Mouse (Mus musculus) lung, embryonic 14.5 days (tissue): ENCODE measurements around the gene Gda. TPM values are rescaled to one million over a fixed set of nuclear protein-coding genes. Genes with fewer than 3 reads are reported as not detected.

Experiments
- ATAC-seq: fragments of 200-750 bp; cut with Nextera tagmentation; 2 replicates; pipeline ENCODE4 v1.8.0; 2017; ENCODE audit warnings: mild to moderate bottlenecking, moderate TSS enrichment, moderate library complexity; ENCODE audit not compliant: insufficient read depth
- DNase-seq: peaks from one replicate; pipeline ENCODE4 v3.0.0-alpha.2; 2015
- H3K27ac ChIP-seq: fragments of 300-500 bp; sonication (generic); 2 replicates; pipeline ENCODE4 v1.5.1; 2014; ENCODE audit warnings: low read depth, mild to moderate bottlenecking, moderate library complexity
- H3K27me3 ChIP-seq: fragments of 300-500 bp; sonication (generic); 2 replicates; pipeline ENCODE4 v1.6.1; 2014; ENCODE audit warnings: low read length, control low read depth; ENCODE audit not compliant: insufficient read depth
- H3K36me3 ChIP-seq: fragments of 300-500 bp; sonication (generic); 2 replicates; pipeline ENCODE4 v1.6.1; 2014; ENCODE audit warnings: control low read depth; ENCODE audit not compliant: insufficient read depth
- H3K4me1 ChIP-seq: fragments of 300-500 bp; sonication (generic); 2 replicates; pipeline ENCODE4 v1.6.1; 2014; ENCODE audit warnings: antibody characterized with exemption, control low read depth; ENCODE audit not compliant: insufficient read depth
- H3K4me2 ChIP-seq: fragments of 300-500 bp; sonication (generic); 2 replicates; pipeline ENCODE4 v1.6.1; 2014; ENCODE audit warnings: mild to moderate bottlenecking
- H3K4me3 ChIP-seq: fragments of 300-500 bp; sonication (generic); 2 replicates; pipeline ENCODE4 v1.5.1; 2014; ENCODE audit warnings: low read depth, low read length
- H3K9ac ChIP-seq: fragments of 300-500 bp; sonication (generic); 2 replicates; pipeline ENCODE4 v1.6.1; 2014
- H3K9me3 ChIP-seq: fragments of 300-500 bp; sonication (generic); 2 replicates; pipeline ENCODE4 v1.6.1; 2016; ENCODE audit warnings: low read depth, low read length, control low read depth
- CTCF ChIP-seq: IDR thresholded peaks from 2 replicates; pipeline ENCODE4 v1.5.1; 2016; ENCODE audit warnings: antibody characterized with exemption, low read depth
- WGBS: fragments of 180-500 bp; shearing (Covaris S2); extraction: QIAGEN DNeasy Blood & Tissue Kit; methylation state at CpG from one replicate; pipeline ENCODE4 v1.1.7; 2014; 5-methylcytosine and 5-hydroxymethylcytosine counted together
- polyA plus RNA-seq: library from polyadenylated mRNA; unstranded; fragments of >200 nt; fragmentation: Nextera tagmentation; extraction: Ambion mirVana; gene quantifications from 2 replicates; pipeline ENCODE4 v1.2.1, GENCODE M21; 2014

Gene Gda
- 0.22 and 0.26 TPM in 2 replicates for polyA plus RNA-seq

DNA sequence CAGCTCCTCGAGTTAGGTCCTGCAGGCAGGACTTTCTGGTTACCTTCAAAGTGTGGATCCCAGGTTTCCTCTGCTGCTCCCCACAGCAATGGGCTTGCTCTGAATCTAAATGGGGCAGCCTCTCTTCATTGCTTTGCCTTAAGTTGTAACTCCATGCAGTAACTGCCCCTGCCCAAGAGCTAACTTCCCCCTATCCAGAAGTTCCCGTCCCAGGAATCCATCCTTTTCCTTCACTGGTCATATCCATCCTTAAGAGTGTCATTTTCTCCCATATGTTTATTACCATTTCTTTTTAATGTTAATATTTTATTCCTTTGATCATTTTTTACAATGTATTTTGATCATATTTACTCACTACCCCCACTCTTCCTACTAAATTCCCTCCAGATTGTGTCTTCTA, at the start of gene Gda:
Gene Gda, minus strand, starts transcription at position 101 of the 400 bp plus-strand sequence.
- Histone ChIP-seq H3K4me2 (peak within 1 kb of the TSS; percentile 72), H3K4me3 (peak within 1 kb of the TSS; percentile 41), H3K36me3 (no peaks in the 10 kb centered on the region), H3K27ac (no peak within 1 kb of the TSS), H3K27me3 (peaks cover 26% of the 10 kb centered on the region), H3K4me1 (no peaks in the 10 kb centered on the region), H3K9ac (peak within 1 kb of the TSS; percentile 40), H3K9me3 (no peaks in the 10 kb centered on the region)
- ATAC-seq (no peak), DNase-seq (no peak)
- TF ChIP-seq CTCF, result no peak
- WGBS, result 41% methylated on average over 2 of the region's 2 CpGs

DNA sequence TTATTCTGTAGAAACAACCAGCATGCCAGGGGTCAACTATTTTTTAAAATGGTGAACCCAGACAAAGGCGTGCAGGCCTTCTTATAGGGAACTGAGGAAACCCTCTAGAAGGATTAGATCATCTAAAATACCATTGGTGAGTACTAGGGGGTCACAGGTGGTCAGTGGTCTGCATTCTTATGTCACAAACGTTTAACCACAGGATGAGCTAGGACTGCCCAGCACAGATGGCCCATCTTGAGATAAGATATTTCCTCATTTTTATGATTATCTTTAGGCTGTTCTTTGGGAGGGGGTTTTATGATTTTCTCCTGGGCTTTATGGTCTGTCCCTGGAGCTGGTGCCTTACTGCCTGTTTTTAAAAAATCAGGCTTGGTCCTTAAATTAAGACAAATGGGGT, 47.0 kb upstream of the Gda start:
- no peak for TF ChIP-seq CTCF
- Histone ChIP-seq H3K4me2 (no peak overlapping the region), H3K9me3 (no peaks in the 10 kb centered on the region), H3K36me3 (no peaks in the 10 kb centered on the region), H3K27me3 (no peaks in the 10 kb centered on the region), H3K4me3 (no peak overlapping the region), H3K9ac (no peak overlapping the region), H3K27ac (no peak overlapping the region), H3K4me1 (no peaks in the 10 kb centered on the region)
- WGBS, result 73% methylated on average over 2 of the region's 2 CpGs
- ATAC-seq, result no peak
- DNase-seq, result no peak

DNA sequence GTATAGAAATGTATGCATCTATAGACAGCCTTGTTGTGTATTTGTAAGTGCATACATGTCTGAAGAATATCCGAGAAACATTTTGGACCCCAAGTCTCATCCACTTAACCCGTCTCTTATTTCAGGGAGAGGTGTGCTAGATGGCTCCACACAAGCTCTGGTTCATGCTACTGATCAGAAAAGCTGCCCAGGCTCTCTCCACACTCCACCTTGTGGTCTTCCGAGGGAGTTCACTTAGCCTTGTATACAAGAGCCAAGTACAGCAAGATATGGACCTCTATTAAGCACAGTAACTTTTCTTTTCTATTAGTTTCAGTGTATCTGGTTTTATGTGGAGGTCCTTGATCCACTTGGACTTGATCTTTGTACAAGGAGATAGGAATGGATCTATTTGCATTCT, 36.9 kb upstream of the Gda start:
- H3K9me3 ChIP-seq, result no peaks in the 10 kb centered on the region
- no peak for ATAC-seq
- no peaks in the 10 kb centered on the region for H3K27me3 ChIP-seq
- 43% methylated on average over 3 of the region's 3 CpGs for WGBS
- no peak overlapping the region for H3K9ac ChIP-seq
- peak; percentile 76 for DNase-seq
- no peak overlapping the region for H3K4me2 ChIP-seq
- peak; percentile 71 for TF ChIP-seq CTCF
- H3K27ac ChIP-seq, result no peak overlapping the region
- no peak overlapping the region for H3K4me3 ChIP-seq
- H3K36me3 ChIP-seq, result no peaks in the 10 kb centered on the region
- H3K4me1 ChIP-seq, result no peaks in the 10 kb centered on the region

DNA sequence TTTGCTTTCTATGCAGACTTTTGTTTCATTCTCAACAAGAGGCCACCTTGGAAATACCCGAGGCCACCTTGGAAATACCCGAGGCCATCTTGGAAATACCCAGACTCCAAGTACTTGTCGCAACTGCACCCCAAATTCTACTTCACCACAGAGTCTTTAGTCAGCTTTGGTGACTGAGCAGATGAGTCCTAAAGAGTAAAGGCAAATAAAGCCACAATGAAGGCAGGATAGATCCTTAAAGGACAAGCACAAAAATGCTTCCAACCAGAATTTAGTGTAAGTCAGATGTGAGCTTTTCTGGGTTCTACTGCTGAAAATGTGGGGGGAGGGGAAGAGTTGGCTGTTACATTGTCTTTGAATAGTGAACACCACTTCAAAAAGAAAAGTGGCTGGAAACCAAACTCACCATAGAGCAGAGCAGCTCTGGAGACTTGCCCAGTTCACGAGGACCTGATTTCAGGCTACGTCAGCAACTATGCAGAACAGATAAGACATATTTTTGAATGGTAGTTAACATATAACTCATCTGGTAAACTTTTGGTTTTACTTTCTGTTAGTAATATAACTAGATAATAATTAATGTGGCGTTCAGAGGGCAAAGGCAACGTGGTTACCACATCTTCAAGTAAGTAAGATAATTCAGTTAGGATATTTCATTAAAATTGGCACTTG, 34.5 kb upstream of the Gda start:
- no peak for ATAC-seq
- Histone ChIP-seq H3K27me3 (no peaks in the 10 kb centered on the region), H3K4me1 (no peaks in the 10 kb centered on the region), H3K9ac (no peak overlapping the region), H3K4me3 (no peak overlapping the region), H3K27ac (no peak overlapping the region), H3K36me3 (no peaks in the 10 kb centered on the region), H3K9me3 (no peaks in the 10 kb centered on the region), H3K4me2 (no peak overlapping the region)
- TF ChIP-seq CTCF, result no peak
- peak; percentile 47 for DNase-seq
- 71% methylated on average over 7 of the region's 7 CpGs for WGBS

DNA sequence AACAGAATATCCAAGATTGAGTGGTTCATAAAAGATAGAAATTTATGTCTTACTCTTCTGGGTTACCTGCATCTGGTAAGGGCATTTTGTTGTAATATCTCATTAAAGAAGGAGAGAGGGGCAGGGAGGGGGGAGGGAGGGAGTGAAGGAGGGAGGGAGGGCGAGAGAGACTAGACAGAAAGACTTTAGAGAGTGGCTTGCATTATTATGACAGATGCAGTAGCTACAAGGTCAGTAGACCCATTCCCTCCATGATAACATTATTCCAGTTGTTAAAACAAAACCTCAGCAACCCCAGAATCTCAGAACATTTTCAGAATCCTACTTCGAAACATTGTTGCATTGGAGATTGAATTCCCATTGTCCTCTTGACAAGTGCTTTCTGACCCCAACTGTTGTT, 33.9 kb upstream of the Gda start:
- WGBS, result 82% methylated on average over 2 of the region's 2 CpGs

DNA sequence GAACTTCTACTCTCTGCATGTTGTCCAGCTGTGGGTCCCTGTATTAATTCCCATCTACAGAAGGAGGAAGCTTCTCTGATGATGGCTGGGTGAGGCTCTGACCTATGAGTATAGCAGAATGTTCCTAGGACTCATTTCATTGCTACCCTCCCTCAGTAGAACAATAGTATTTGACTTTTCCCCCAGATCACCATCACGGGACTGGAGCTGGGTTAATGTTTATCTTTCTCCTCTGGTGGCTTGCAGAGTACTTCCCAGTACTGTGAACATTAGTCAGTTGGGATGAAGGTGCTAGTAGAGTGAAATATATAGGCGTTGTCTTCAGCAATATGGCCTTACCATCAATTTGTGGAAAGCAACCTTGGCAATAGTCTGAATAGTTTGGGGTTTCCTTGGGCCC, 31.5 kb upstream of the Gda start:
- H3K27ac ChIP-seq, result no peak overlapping the region
- no peak overlapping the region for H3K4me3 ChIP-seq
- H3K9ac ChIP-seq, result no peak overlapping the region
- ATAC-seq, result no peak
- 65% methylated on average over 2 of the region's 2 CpGs for WGBS
- H3K36me3 ChIP-seq, result no peaks in the 10 kb centered on the region
- H3K9me3 ChIP-seq, result no peaks in the 10 kb centered on the region
- H3K4me2 ChIP-seq, result no peak overlapping the region
- H3K4me1 ChIP-seq, result no peaks in the 10 kb centered on the region
- H3K27me3 ChIP-seq, result no peaks in the 10 kb centered on the region
- no peak for DNase-seq
- no peak for TF ChIP-seq CTCF

More for the DNA sequence above, 33.9 kb upstream of the Gda start:
- no peak for TF ChIP-seq CTCF
- Histone ChIP-seq H3K36me3 (no peaks in the 10 kb centered on the region), H3K27me3 (no peaks in the 10 kb centered on the region), H3K4me3 (no peak overlapping the region), H3K4me2 (no peak overlapping the region), H3K9ac (no peak overlapping the region), H3K9me3 (no peaks in the 10 kb centered on the region), H3K4me1 (no peaks in the 10 kb centered on the region), H3K27ac (no peak overlapping the region)
- no peak for ATAC-seq
- DNase-seq, result no peak

DNA sequence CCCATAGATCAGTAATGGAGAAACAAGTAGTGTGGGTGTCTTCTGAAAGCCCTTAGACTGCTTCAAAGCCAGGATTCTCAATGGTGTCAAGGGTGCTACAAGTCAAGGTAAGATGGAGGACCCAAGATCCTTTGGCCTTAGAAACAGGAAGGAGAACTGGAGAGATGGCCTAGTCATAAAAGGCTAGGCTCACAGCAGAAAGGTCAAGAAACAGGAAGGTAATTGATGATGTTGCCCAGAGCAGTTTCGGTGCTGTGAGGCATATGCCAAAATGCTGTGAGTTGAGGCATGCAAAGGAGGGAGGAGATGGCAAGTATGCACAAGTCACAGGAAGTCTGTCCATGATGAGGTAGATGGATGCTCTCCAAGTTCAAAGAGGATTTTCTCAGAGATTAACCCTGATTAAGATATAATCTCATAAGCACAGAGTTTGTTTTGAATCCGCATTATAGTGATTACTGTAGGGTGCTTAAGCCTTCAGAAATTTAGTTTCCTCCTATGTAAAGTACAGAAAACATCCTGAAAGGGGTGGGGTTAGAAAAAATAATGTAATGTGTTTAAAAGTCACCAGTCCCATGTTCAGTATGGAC, 26.2 kb upstream of the Gda start:
- Histone ChIP-seq H3K4me2 (no peak overlapping the region), H3K27ac (no peak overlapping the region), H3K9me3 (no peaks in the 10 kb centered on the region), H3K27me3 (no peaks in the 10 kb centered on the region), H3K4me1 (no peaks in the 10 kb centered on the region), H3K36me3 (no peaks in the 10 kb centered on the region), H3K4me3 (no peak overlapping the region), H3K9ac (no peak overlapping the region)
- DNase-seq, result no peak
- no peak for ATAC-seq
- WGBS, result 78% methylated on average over 2 of the region's 2 CpGs
- TF ChIP-seq CTCF, result no peak
